Mouse (Mus musculus) embryonic fibroblast, embryonic 13.5 days (primary cell): ENCODE data around the gene Tmem263. TPM values are rescaled to one million over a fixed set of nuclear protein-coding genes. Genes with fewer than 3 reads are reported as not detected.
A peak's percentile ranks its signal among the peaks of the same experiment; 100 is the strongest.

Experiments used
- H3K27ac ChIP-seq: 2 replicates; pipeline ENCODE4 v1.5.1; 2012; ENCODE audit warnings: low read length, control low read depth, inconsistent platforms; ENCODE audit not compliant: insufficient read depth
- H3K4me1 ChIP-seq: 2 replicates; pipeline ENCODE4 v1.6.1; 2011; ENCODE audit warnings: low read length; ENCODE audit not compliant: control insufficient read depth, insufficient read depth
- H3K4me3 ChIP-seq: 2 replicates; pipeline ENCODE4 v1.5.1; 2011; ENCODE audit warnings: mild to moderate bottlenecking, control low read depth, low read length; ENCODE audit not compliant: insufficient read depth
- CTCF ChIP-seq: IDR thresholded peaks from 2 replicates; pipeline ENCODE4 v1.5.1; 2011; ENCODE audit warnings: mild to moderate bottlenecking, control low read depth, low read length, moderate library complexity, borderline replicate concordance; ENCODE audit not compliant: insufficient read depth
- POLR2A ChIP-seq: IDR thresholded peaks from 2 replicates; pipeline ENCODE4 v1.6.1; 2011; ENCODE audit warnings: low read depth, mild to moderate bottlenecking, control low read depth, low read length, moderate library complexity
- polyA plus RNA-seq: library from polyadenylated mRNA; stranded (reverse); fragments of >200 nt; gene quantifications from 2 replicates; pipeline ENCODE4 v1.2.4, GENCODE M21; 2011; ENCODE audit warnings: low read depth; ENCODE audit not compliant: missing spikeins, insufficient read length

The Tmem263 gene
- polyA plus RNA-seq, 1 experiment: 79.4 TPM

- H3K4me3 ChIP-seq: no peak overlapping the region
- TF ChIP-seq POLR2A (no peak), CTCF (no peak)
- H3K27ac ChIP-seq: no peak overlapping the region
- H3K4me1 ChIP-seq: no peaks in the 10 kb centered on the region
Observed at GRCm38 (mm10) chr10:85136573-85136972, 34.1 kb downstream of the Tmem263 start.

GRCm38 (mm10) chr10:85141465-85141864 lies 39.0 kb downstream of the Tmem263 start:
- no peak overlapping the region for H3K27ac ChIP-seq
- no peak overlapping the region for H3K4me3 ChIP-seq
- H3K4me1 ChIP-seq: no peaks in the 10 kb centered on the region
- TF ChIP-seq CTCF (no peak), POLR2A (no peak)

GRCm38 (mm10) chr10:85146282-85146681 lies 43.9 kb downstream of the Tmem263 start:
- TF ChIP-seq POLR2A (no peak), CTCF (no peak)
- H3K4me1 ChIP-seq: no peaks in the 10 kb centered on the region
- H3K4me3 ChIP-seq: no peak overlapping the region
- no peak overlapping the region for H3K27ac ChIP-seq

GRCm38 (mm10) chr10:85149226-85149625 lies 46.8 kb downstream of the Tmem263 start:
- no peak overlapping the region for H3K27ac ChIP-seq
- H3K4me3 ChIP-seq: no peak overlapping the region
- TF ChIP-seq CTCF: no peak
- TF ChIP-seq POLR2A: no peak
- no peaks in the 10 kb centered on the region for H3K4me1 ChIP-seq

GRCm38 (mm10) chr10:85154195-85154594 lies 51.8 kb downstream of the Tmem263 start:
- Histone ChIP-seq H3K4me3 (no peak overlapping the region), H3K27ac (no peak overlapping the region), H3K4me1 (no peaks in the 10 kb centered on the region)
- TF ChIP-seq POLR2A (no peak), CTCF (peak; percentile 52; the same call in 1 of the 2 replicates)

- Histone ChIP-seq H3K4me3 (no peak overlapping the region), H3K27ac (no peak overlapping the region), H3K4me1 (no peaks in the 10 kb centered on the region)
- TF ChIP-seq CTCF (no peak), POLR2A (no peak)
Observed at GRCm38 (mm10) chr10:85157451-85157850, 55.0 kb downstream of the Tmem263 start.

GRCm38 (mm10) chr10:85159989-85160619 lies 57.7 kb downstream of the Tmem263 start:
- Histone ChIP-seq H3K27ac (no peak overlapping the region), H3K4me1 (no peaks in the 10 kb centered on the region), H3K4me3 (no peak overlapping the region)
- TF ChIP-seq POLR2A: no peak

- no peak overlapping the region for H3K4me3 ChIP-seq
Observed at GRCm38 (mm10) chr10:85161745-85162351, 59.4 kb downstream of the Tmem263 start.

GRCm38 (mm10) chr10:85164791-85165190 lies 62.4 kb downstream of the Tmem263 start:
- TF ChIP-seq CTCF (no peak), POLR2A (no peak)
- Histone ChIP-seq H3K4me3 (no peak overlapping the region), H3K27ac (no peak overlapping the region), H3K4me1 (no peaks in the 10 kb centered on the region)

More at GRCm38 (mm10) chr10:85161745-85162351, 59.4 kb downstream of the Tmem263 start:
- Histone ChIP-seq H3K4me1 (no peaks in the 10 kb centered on the region), H3K27ac (no peak overlapping the region)
- no peak for TF ChIP-seq POLR2A
- TF ChIP-seq CTCF: no peak

GRCm38 (mm10) chr10:85165306-85165705 lies 62.9 kb downstream of the Tmem263 start:
- no peak overlapping the region for H3K4me3 ChIP-seq
- H3K4me1 ChIP-seq: no peaks in the 10 kb centered on the region
- H3K27ac ChIP-seq: no peak overlapping the region
- TF ChIP-seq POLR2A (no peak), CTCF (no peak)

Other genes starting within 250 kb of the Tmem263 start
- gene Ric8b, start 185.0 kb upstream of the Tmem263 start, polyA plus RNA-seq: 19.7 and 22.0 TPM in 2 replicates
- 1.6 and 2.3 TPM in 2 replicates for gene Fhl4, start 132 bp upstream of the Tmem263 start, polyA plus RNA-seq
- 7.9 and 11.7 TPM in 2 replicates for gene Mterf2, start 25.4 kb downstream of the Tmem263 start, polyA plus RNA-seq
- gene Cry1, start 82.4 kb downstream of the Tmem263 start, polyA plus RNA-seq: 7.4 and 14.5 TPM in 2 replicates